Mouse (Mus musculus) Patski (cell line): ENCODE measurements around the gene Fxyd6. TPM values are rescaled to one million over a fixed set of nuclear protein-coding genes. Genes with fewer than 3 reads are reported as not detected.

Source experiments
- ATAC-seq: fragments of 100-300 bp; one replicate; pipeline ENCODE4 v1.8.0; 2021
- CTCF ChIA-PET: fragments of 350-600 bp; sonication (Branson Sonifier 250); formaldehyde crosslinking; loops from one replicate; lab custom pipeline; 2022; ENCODE audit warnings: inconsistent platforms; lab: Charles Lee
- POLR2A ChIA-PET: fragments of 350-600 bp; sonication (Branson Sonifier 250); formaldehyde crosslinking; loops from one replicate; lab custom pipeline; 2022; ENCODE audit warnings: antibody characterized with exemption, inconsistent platforms; lab: Charles Lee
- DNase-seq: peaks from one replicate; pipeline ENCODE4 v3.0.0-alpha.2; 2011; ENCODE audit warnings: low read depth, low spot score
- H3K27me3 ChIP-seq: fragments of 371-371 bp; one replicate; pipeline ENCODE4 v1.5.1; 2021
- CTCF ChIP-seq: fragments of 100-300 bp; IDR thresholded peaks from one replicate; pipeline ENCODE4 v1.5.1; 2021
- in situ Hi-C: fragments of 300-500 bp; cut with MboI; formaldehyde crosslinking; loops from 3 replicates; pipeline ENCODE4 v1.11.1; 2018; ENCODE audit warnings: low pct_unique_long_range_greater_than_20kb, mixed read lengths
- polyA plus RNA-seq: library from polyadenylated mRNA; unstranded; gene quantifications from one replicate; pipeline ENCODE4 v1.2.3, GENCODE M21; 2021

Fxyd6 gene
- polyA plus RNA-seq, 1 experiment from 2014 or later, result 0.03 TPM

- no peak for ATAC-seq
- in situ Hi-C loops, result loop anchor here (10.0 kb wide), 1 partner anchor 174 kb away; no protein-coding TSS in a partner anchor
- TF ChIP-seq CTCF, result no peak
- ChIA-PET POLR2A (no interaction called here), CTCF (interaction anchor here (1.3 to 1.7 kb wide), 3 partner anchors 16 to 343 kb away, joined by 4 to 6 read pairs (median 4); no protein-coding TSS in a partner anchor)
- no peak for DNase-seq
- H3K27me3 ChIP-seq, result no peaks in the 10 kb centered on the region
These were observed 41.1 kb downstream of the Fxyd6 start for GRCm38 (mm10) chr9:45411111-45411510.

GRCm38 (mm10) chr9:45411803-45412202 lies 41.8 kb downstream of the Fxyd6 start:
- ChIA-PET CTCF (interaction anchor here (0.8 to 1.8 kb wide), 6 partner anchors 10 to 343 kb away, joined by 3 to 6 read pairs (median 4); no protein-coding TSS in a partner anchor), POLR2A (no interaction called here)
- peak; percentile 59 for TF ChIP-seq CTCF
- in situ Hi-C loops, result loop anchor here (10.0 kb wide), 1 partner anchor 173 kb away; no protein-coding TSS in a partner anchor
- no peaks in the 10 kb centered on the region for H3K27me3 ChIP-seq
- ATAC-seq, result no peak
- DNase-seq, result no peak

- in situ Hi-C loops, result loop anchor here (10.0 kb wide), 1 partner anchor 173 kb away; no protein-coding TSS in a partner anchor
- DNase-seq, result no peak
- no peaks in the 10 kb centered on the region for H3K27me3 ChIP-seq
- ChIA-PET POLR2A (no interaction called here), CTCF (interaction anchor here (0.8 to 1.8 kb wide), 7 partner anchors 9 to 342 kb away, joined by 3 to 6 read pairs (median 4); no protein-coding TSS in a partner anchor)
- peak; percentile 72 for TF ChIP-seq CTCF
- ATAC-seq, result no peak
These were observed 42.3 kb downstream of the Fxyd6 start for GRCm38 (mm10) chr9:45412287-45412686.

DNA sequence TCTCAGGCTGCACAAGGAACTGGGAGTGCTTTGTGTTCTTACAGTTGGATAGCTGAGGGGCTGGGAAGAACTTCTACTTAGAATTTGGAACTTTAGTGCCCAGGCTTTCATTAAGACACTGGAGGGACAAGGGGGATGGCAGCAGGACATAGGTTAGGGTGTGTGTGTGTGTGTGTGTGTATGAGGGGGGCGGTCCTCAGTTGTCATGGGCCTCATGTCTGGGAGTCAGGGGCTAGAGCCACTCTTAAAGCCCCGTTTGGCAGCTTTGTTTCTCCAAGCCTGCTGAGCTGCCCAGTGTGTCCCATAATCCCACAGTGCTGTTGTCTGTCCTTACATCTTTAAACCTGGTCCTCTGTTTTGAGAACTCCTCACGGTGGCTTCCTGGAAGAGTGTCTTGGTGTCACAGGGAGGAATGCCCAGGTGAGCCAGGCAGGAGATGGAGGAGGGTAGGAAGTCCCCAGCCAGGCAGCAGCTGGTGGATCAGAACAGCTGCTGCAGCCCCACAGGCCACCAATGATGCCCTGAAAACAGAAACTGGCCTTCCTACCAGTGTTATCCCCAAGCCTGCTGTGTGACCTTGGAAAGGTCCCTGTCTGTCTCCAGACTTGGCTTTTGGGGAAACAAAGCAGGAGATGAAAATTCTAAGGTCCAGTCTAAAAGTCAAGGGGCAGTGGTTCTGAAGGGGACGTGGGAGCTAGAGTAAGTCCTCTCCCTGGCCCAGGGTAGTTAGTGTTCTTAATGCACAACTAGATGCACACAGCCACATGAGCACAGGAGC lies 42.9 kb downstream of the Fxyd6 start:
- H3K27me3 ChIP-seq, result no peaks in the 10 kb centered on the region
- ATAC-seq (no peak), DNase-seq (no peak)
- POLR2A ChIA-PET, result no interaction called here
- CTCF ChIA-PET, result interaction anchor here (0.8 to 1.8 kb wide), 7 partner anchors 10 to 342 kb away, joined by 3 to 6 read pairs (median 4); no protein-coding TSS in a partner anchor
- in situ Hi-C loops, result loop anchor here (10.0 kb wide), 1 partner anchor 172 kb away; no protein-coding TSS in a partner anchor
- TF ChIP-seq CTCF, result no peak

DNA sequence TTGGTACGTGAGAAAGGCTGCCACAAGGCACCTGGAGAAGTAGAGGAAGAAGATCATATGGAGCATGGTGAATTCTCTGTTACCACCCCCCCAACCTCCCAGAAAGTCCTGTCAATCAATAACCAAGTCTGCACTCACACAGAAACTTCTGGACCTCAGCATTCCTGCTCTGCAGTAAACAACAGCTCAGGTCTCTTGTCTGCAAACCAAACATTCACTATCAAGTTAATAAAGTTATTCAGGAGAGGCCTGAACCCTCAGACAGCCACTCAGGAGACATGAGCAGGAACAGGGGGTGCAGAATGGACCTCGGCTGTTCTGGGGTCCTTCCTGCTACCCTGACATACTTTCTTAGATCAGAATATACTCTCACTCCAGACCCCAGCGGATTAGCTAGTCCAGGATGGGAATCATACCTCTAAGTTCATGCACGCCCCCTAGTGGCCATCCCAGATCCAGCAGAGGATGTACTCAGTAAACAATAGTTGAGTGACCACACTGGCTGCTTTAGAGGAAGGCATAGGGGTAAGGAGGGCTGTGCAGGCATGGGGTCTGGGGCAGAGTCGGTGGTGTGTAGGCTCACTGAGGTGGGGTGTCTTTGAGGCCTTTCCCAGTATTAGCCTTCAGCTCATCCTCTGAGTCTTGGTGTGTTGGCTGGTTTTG lies 43.6 kb downstream of the Fxyd6 start:
- CTCF ChIA-PET, result interaction anchor here (0.8 to 1.8 kb wide), 3 partner anchors 11 to 25 kb away, joined by 3 to 6 read pairs (median 3); no protein-coding TSS in a partner anchor

DNA sequence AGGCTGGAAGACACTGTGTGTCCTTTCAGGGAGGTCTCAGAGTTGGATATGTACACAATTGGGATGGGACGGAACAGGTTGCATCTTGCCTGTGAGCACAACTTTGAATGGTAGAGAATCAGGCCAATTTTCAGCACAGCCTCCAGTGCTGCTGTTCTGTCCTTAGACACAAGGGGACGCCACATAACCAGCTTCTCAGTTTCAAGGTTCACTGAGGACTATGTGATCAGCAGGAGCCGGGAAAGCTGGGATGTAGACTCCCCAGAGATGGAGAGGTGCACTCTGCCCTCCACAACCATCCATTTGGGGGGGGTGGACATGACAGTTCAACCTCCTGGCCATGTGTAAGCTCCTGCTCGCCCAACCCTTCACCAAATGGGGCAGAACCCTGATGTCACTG lies 45.9 kb downstream of the Fxyd6 start:
- no peak for ATAC-seq
- ChIA-PET POLR2A (no interaction called here), CTCF (no interaction called here)
- in situ Hi-C loops, result loop anchor here (5.0 to 10.0 kb wide), 2 partner anchors 169 to 346 kb away; no protein-coding TSS in a partner anchor
- H3K27me3 ChIP-seq, result no peaks in the 10 kb centered on the region
- DNase-seq, result no peak
- TF ChIP-seq CTCF, result peak; percentile 78

More for the DNA sequence above, 43.6 kb downstream of the Fxyd6 start:
- POLR2A ChIA-PET, result no interaction called here
- no peaks in the 10 kb centered on the region for H3K27me3 ChIP-seq
- TF ChIP-seq CTCF, result peak; percentile 64
- no peak for ATAC-seq
- in situ Hi-C loops, result loop anchor here (10.0 kb wide), 1 partner anchor 171 kb away; no protein-coding TSS in a partner anchor
- no peak for DNase-seq

DNA sequence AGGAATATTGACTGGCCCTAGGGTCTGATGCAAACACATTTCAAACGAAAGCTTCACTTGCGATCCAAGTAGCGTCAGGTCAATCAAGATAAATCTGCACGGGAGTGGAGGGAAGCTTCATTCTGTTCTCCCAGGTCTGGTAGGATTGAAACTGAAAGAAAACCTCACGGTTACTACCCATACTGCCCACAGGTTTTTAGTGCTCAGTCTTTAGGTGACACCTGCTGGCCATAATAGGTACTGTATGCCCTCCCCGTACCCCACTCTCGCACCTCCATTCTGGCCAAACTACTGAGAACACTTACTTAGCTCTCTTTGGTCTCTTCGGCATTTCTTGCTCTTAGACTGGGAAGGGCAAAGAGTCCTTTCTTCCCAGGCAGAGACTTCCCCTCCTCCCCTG lies 47.3 kb downstream of the Fxyd6 start:
- POLR2A ChIA-PET, result no interaction called here
- in situ Hi-C loops, result loop anchor here (5.0 to 10.0 kb wide), 2 partner anchors 168 to 345 kb away; no protein-coding TSS in a partner anchor
- CTCF ChIA-PET, result interaction anchor here (1.3 kb wide), 1 partner anchor 221 kb away, joined by 3 read pairs; no protein-coding TSS in a partner anchor

GRCm38 (mm10) chr9:45418252-45418651 lies 48.3 kb downstream of the Fxyd6 start:
- no peaks in the 10 kb centered on the region for H3K27me3 ChIP-seq
- no peak for DNase-seq
- ChIA-PET CTCF (no interaction called here), POLR2A (no interaction called here)
- TF ChIP-seq CTCF, result no peak
- ATAC-seq, result no peak
- in situ Hi-C loops, result loop anchor here (5.0 to 10.0 kb wide), 2 partner anchors 167 to 344 kb away; no protein-coding TSS in a partner anchor

More for the DNA sequence above, 47.3 kb downstream of the Fxyd6 start:
- no peak for DNase-seq
- TF ChIP-seq CTCF, result peak; percentile 69
- H3K27me3 ChIP-seq, result no peaks in the 10 kb centered on the region
- peak; percentile 71 for ATAC-seq

DNA sequence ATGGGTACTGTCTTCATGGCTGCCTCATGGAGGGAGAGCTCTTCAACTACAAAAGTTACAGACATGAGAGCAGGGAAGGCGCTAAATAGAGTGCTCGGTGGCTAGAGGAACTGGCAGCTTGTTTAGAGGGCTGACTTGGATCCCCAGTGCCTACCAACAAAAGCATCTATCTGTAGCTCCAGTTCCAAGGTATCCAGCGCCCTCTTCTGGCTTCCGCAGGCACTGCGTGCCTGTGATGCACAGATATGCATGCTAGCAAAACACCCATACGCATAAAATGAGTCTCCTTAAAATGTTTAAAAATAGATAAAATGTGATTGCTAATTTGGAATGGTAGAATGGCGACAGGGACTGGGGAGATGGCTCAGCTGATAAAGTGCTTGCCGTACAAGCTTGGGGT lies 51.2 kb downstream of the Fxyd6 start:
- no peak for TF ChIP-seq CTCF
- ATAC-seq, result no peak
- POLR2A ChIA-PET, result no interaction called here
- CTCF ChIA-PET, result no interaction called here
- DNase-seq, result no peak
- H3K27me3 ChIP-seq, result peaks cover 6% of the 10 kb centered on the region
- in situ Hi-C loops, result no loop called here

GRCm38 (mm10) chr9:45422761-45423298 lies 52.8 kb downstream of the Fxyd6 start:
- POLR2A ChIA-PET, result no interaction called here
- ATAC-seq, result no peak
- in situ Hi-C loops, result no loop called here

More at GRCm38 (mm10) chr9:45422761-45423298, 52.8 kb downstream of the Fxyd6 start:
- TF ChIP-seq CTCF, result no peak
- H3K27me3 ChIP-seq, result peaks cover 12% of the 10 kb centered on the region
- no peak for DNase-seq
- CTCF ChIA-PET, result no interaction called here
